Mouse (Mus musculus): ENCODE measurements at regions not wholly inside any gene's neighbourhood (a gene's known extent, or its start where the extent isn't known, plus 50 kb on each side); places are given as distances from the start of the nearest gene placed in this dataset.

DNA sequence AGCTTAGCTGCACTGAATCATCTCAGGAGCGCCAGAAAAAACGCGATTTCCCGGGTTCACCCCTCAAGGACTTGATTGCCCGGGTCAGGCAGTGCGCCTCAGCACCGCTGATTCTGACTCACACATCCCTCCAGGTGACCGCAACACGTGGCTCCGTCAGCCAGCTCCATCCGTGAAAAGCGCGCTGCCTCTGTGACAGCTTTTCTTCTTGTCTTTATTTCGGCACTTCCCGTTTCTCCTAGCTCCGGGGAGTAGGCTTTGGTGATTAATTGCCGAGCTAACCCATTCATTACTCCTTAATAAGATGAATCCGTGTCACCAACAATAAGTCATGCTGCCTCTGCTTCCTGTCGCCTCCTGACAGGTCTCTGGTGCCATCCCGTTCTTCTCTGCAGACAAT is 108.6 kb downstream of the Katnal1 start:
- ATAC-seq (ENCODE audit: low FRiP score, low read depth) = peak; percentile 36; the same call in 1 of the 2 replicates
- H3K4me2 ChIP-seq = peak overlapping the region; percentile 47
- H3K27ac ChIP-seq (replicated peaks) = no peak overlapping the region
- no peaks in the 10 kb centered on the region for H3K27me3 ChIP-seq
- H3K9me3 ChIP-seq = no peaks in the 10 kb centered on the region
- H3K9ac ChIP-seq = no peak overlapping the region
- 8% methylated on average over 20 of the region's 20 CpGs for WGBS
- H3K36me3 ChIP-seq = no peaks in the 10 kb centered on the region
- peak overlapping the region; percentile 13; the same call in 1 of the 2 replicates for H3K4me3 ChIP-seq
- H3K4me1 ChIP-seq (replicated peaks) = peaks cover 14% of the 10 kb centered on the region

DNA sequence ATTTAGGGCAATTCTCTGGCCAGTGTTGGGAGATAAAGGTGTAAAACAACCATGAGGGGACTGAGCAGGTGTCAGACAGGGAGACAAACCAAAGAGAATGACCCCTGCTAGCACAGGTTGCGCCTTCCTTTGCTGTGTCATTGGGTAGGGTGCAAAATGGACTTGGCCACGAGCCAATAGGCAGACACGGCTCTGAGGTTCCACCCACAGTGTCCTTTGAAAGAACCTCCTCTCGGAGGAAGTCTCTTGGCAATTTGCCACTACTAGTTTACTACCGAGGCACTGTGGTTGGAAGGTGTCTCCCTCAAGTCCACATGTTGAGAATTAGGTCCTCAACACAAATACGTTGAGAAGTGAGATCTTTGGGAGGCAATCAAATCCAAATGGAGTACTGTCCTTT is 109.7 kb downstream of the Katnal1 start:
- Histone ChIP-seq H3K9ac (no peak overlapping the region), H3K36me3 (no peaks in the 10 kb centered on the region), H3K27me3 (no peaks in the 10 kb centered on the region), H3K4me2 (no peak overlapping the region), H3K27ac (replicated peaks) (no peak overlapping the region), H3K4me3 (no peak overlapping the region), H3K4me1 (replicated peaks) (peaks cover 14% of the 10 kb centered on the region), H3K9me3 (no peaks in the 10 kb centered on the region)
- ATAC-seq (ENCODE audit: low FRiP score, low read depth) = no peak
- WGBS = 51% methylated on average over 6 of the region's 6 CpGs

DNA sequence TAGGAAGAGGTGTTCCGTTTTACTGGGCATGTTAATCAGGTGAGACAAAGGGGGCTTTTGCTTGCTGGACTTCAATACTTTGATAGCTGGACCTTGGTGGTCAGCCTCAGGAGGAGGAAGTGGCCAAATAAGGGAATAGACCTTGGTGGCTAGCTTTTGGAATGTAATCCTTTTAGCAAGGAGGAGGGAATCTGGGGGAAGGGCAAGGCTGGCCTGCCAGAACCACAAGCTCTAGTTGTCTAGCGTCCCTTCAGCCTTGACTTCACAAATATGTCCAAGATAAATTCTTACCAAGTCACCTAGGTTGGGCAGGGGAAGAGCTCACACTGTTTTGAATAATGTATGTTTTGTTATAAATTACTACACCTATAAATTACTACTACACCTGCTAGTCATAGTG is 110.4 kb downstream of the Katnal1 start:
- H3K9me3 ChIP-seq = no peaks in the 10 kb centered on the region
- no peaks in the 10 kb centered on the region for H3K36me3 ChIP-seq
- no peak overlapping the region for H3K4me2 ChIP-seq
- H3K27me3 ChIP-seq = no peaks in the 10 kb centered on the region
- H3K4me1 ChIP-seq (replicated peaks) = peaks cover 14% of the 10 kb centered on the region
- ATAC-seq (ENCODE audit: low FRiP score, low read depth) = no peak
- no peak overlapping the region for H3K27ac ChIP-seq (replicated peaks)
- 83% methylated on average over 2 of the region's 2 CpGs for WGBS
- H3K4me3 ChIP-seq = no peak overlapping the region
- no peak overlapping the region for H3K9ac ChIP-seq

DNA sequence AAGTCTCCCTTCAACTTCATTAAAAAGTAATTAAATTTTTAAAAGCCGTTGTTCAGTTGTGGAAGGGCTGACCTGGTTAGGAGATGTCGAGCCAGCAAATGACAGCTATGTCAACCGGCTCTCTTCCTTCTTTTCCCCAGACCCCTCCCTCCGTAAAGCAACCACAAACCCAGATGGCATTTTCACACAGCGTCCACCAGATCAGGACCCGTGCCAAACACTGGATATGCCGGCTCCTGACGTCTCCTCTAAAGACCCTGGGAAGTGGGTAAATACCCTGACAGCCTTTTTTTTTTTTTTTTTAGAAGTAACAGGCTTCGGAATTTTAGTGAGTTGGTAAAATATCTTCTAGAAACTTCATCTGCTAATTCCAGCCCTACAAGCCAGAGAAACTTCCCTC is 116.3 kb downstream of the Katnal1 start:
- H3K9me3 ChIP-seq = no peaks in the 10 kb centered on the region
- no peak overlapping the region for H3K27ac ChIP-seq (replicated peaks)
- no peak overlapping the region for H3K4me2 ChIP-seq
- no peaks in the 10 kb centered on the region for H3K36me3 ChIP-seq
- no peak overlapping the region for H3K9ac ChIP-seq
- no peak for ATAC-seq (ENCODE audit: low FRiP score, low read depth)
- no peak overlapping the region for H3K4me3 ChIP-seq
- peaks cover 8% of the 10 kb centered on the region for H3K4me1 ChIP-seq (replicated peaks)
- peaks cover 6% of the 10 kb centered on the region; the same call in 1 of the 2 replicates for H3K27me3 ChIP-seq
- WGBS = 65% methylated on average over 9 of the region's 9 CpGs

DNA sequence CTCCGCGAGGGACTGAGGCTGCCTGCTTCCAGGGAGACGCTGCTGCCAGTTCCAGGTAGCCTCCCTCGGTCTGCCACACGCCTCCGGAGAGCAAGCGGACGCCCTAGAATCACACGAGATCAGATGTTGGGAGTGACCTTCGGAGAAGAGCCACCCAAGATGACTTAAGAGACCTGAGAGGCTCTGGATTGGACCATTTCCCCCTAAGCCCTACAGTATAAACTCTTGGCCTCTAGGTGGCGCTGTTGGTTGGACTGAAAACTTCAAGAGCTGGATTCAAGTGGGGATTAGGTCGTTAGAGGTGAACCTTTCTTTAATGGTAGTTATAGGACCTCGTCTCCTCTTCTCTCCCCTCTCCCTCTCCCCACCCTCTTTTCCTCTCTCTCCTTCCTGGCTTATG is 117.1 kb downstream of the Katnal1 start:
- ATAC-seq (ENCODE audit: low FRiP score, low read depth) = no peak
- H3K9ac ChIP-seq = no peak overlapping the region
- no peak overlapping the region for H3K27ac ChIP-seq (replicated peaks)
- H3K4me2 ChIP-seq = no peak overlapping the region
- 17% methylated on average over 13 of the region's 13 CpGs for WGBS
- H3K27me3 ChIP-seq = peaks cover 6% of the 10 kb centered on the region; the same call in 1 of the 2 replicates
- no peaks in the 10 kb centered on the region for H3K36me3 ChIP-seq
- no peak overlapping the region for H3K4me3 ChIP-seq
- H3K4me1 ChIP-seq (replicated peaks) = peaks cover 8% of the 10 kb centered on the region
- no peaks in the 10 kb centered on the region for H3K9me3 ChIP-seq

DNA sequence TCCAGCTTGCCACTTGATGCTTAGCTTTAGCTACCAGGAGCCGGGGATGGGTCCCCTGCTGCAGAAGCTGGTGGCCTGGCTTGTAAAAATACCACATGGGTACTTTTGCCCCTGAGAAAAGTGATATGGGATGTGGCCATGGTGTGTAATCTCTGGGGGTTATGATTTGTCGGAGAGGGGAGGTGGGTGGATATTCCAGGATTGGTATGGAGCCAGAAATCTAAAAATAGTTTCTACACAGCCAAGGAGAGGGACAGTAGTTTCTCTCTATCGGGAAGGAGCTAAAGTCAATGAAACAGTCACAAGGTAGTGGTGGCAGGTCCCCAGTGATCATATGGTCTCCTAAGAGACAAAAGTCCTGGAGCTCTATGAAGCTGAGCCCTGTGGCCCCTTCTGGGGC is 119.6 kb downstream of the Katnal1 start:
- Histone ChIP-seq H3K9ac (no peak overlapping the region), H3K27ac (replicated peaks) (no peak overlapping the region), H3K4me3 (no peak overlapping the region), H3K9me3 (no peaks in the 10 kb centered on the region), H3K4me1 (replicated peaks) (peaks cover 8% of the 10 kb centered on the region), H3K4me2 (no peak overlapping the region), H3K27me3 (peaks cover 6% of the 10 kb centered on the region; the same call in 1 of the 2 replicates), H3K36me3 (no peaks in the 10 kb centered on the region)
- no peak for ATAC-seq (ENCODE audit: low FRiP score, low read depth)
- 61% methylated on average over 3 of the region's 3 CpGs for WGBS

DNA sequence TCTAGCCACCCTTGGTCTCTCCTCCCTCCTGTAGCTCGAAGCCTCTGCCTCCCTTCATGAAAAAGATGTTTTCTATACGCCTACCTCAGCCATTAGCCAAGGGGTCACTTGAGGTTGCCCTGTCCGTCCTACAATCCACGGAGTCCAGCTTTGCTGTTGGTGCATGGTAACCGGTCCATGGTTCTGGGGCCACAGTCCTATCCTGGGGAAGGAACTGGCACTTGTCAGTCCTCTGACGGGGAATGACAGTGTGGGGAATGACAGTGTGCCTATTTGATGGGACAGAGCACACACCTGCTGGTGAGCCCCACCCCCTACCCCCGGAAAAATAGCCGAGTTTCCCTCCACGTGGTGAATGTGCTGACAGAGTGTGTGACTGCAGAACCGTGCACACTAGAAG is 120.1 kb downstream of the Katnal1 start:
- H3K9ac ChIP-seq = no peak overlapping the region
- H3K36me3 ChIP-seq = no peaks in the 10 kb centered on the region
- 19% methylated on average over 10 of the region's 10 CpGs for WGBS
- ATAC-seq (ENCODE audit: low FRiP score, low read depth) = peak; percentile 38; the same call in 1 of the 2 replicates
- H3K27me3 ChIP-seq = peaks cover 6% of the 10 kb centered on the region; the same call in 1 of the 2 replicates
- no peak overlapping the region for H3K4me3 ChIP-seq
- no peaks in the 10 kb centered on the region for H3K9me3 ChIP-seq
- H3K27ac ChIP-seq (replicated peaks) = no peak overlapping the region
- H3K4me1 ChIP-seq (replicated peaks) = peaks cover 8% of the 10 kb centered on the region
- peak overlapping the region; percentile 44 for H3K4me2 ChIP-seq

DNA sequence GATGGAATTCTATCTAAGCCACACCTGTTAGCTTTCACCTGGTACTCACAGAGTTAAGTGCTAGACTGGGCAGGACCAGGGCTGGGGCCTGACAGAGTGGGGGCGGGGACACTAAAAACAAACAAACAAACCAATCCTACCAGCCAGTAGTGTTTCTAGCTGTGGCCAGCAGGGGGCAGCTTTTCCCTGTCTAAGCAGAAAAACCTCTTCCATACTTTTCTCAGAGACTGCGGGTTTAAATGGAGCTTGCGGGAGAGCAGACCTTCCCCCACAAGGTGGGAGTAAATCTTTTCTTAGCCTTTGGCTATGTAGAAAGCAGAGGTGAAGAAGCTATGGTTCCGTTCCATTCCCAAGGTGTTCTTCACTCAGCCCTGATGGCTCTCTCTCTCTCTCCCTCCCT is 120.7 kb downstream of the Katnal1 start:
- 0% methylated on average over 4 of the region's 4 CpGs for WGBS
- Histone ChIP-seq H3K36me3 (no peaks in the 10 kb centered on the region), H3K27ac (replicated peaks) (no peak overlapping the region), H3K4me1 (replicated peaks) (peaks cover 8% of the 10 kb centered on the region), H3K27me3 (peaks cover 6% of the 10 kb centered on the region; the same call in 1 of the 2 replicates), H3K4me2 (peak overlapping the region; percentile 44), H3K9me3 (no peaks in the 10 kb centered on the region), H3K4me3 (no peak overlapping the region), H3K9ac (no peak overlapping the region)
- peak; percentile 77 for ATAC-seq (ENCODE audit: low FRiP score, low read depth)

DNA sequence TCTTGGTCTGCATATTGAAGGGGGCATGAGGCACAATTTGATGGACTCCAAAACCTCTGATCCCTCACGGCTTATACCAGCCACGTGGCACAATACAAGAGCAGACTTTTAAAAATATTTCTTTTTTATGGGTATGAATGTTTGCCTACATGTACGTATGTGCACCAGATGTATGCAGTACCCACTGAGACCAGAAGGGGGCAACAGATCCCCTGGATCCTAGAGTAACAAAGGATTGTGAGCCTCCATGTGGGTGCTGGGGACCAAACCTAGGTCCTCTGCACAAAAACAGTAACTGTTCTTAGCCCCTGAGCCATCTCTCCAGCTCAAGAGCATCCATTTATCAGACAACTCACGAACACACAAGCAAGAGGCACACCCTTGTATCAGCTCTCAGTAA is 121.5 kb downstream of the Katnal1 start:
- Histone ChIP-seq H3K27ac (replicated peaks) (no peak overlapping the region), H3K9me3 (no peaks in the 10 kb centered on the region), H3K4me1 (replicated peaks) (peaks cover 8% of the 10 kb centered on the region), H3K27me3 (peaks cover 6% of the 10 kb centered on the region; the same call in 1 of the 2 replicates), H3K4me2 (no peak overlapping the region), H3K9ac (no peak overlapping the region), H3K4me3 (no peak overlapping the region), H3K36me3 (no peaks in the 10 kb centered on the region)
- 94% methylated on average over 4 of the region's 4 CpGs for WGBS
- ATAC-seq (ENCODE audit: low FRiP score, low read depth) = no peak

DNA sequence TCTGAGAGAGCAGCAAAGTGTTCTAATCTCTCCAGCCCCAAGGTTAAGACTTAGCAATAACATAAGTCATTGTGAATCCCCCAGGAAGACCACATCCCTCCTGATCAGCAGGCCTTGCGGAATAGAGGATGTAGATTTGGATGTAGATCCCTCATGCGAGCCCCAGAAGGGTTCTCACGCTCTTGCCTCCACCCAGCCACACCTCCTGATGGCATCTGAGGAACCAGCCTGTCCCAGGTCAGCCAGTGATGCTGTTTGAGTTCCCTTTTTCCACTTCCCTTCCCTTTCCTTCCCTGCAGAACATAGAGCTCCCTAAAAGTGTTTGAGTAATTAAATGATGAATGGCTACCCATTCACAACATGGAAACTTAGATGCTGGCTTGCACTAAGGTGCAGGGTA is 124.1 kb downstream of the Katnal1 start:
- Histone ChIP-seq H3K4me3 (no peak overlapping the region), H3K9me3 (no peaks in the 10 kb centered on the region), H3K4me2 (no peak overlapping the region), H3K36me3 (no peaks in the 10 kb centered on the region), H3K27me3 (peaks cover 6% of the 10 kb centered on the region; the same call in 1 of the 2 replicates), H3K4me1 (replicated peaks) (peaks cover 10% of the 10 kb centered on the region), H3K27ac (replicated peaks) (no peak overlapping the region), H3K9ac (no peak overlapping the region)
- ATAC-seq (ENCODE audit: low FRiP score, low read depth) = no peak
- WGBS = 82% methylated on average over 3 of the region's 3 CpGs

DNA sequence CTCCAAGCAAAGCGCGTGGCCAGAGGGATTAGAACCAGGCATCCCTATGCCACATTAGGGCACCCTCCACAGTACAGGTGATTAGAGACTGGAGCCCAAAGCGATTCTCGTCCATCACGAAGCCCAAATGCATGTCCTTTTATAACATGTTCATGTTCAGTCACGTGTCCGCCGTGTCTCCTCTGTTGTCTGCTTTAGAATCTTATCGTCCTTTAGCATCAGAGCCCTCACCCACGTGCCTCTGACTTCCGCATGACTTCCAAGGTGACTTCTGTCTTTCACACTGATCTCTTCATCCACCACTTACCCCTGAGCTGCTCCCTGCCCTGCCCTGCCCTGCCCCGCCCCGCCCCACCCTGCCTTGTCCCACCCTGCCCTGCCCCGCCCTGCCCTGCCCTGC is 125.3 kb downstream of the Katnal1 start:
- Histone ChIP-seq H3K27me3 (no peaks in the 10 kb centered on the region), H3K27ac (replicated peaks) (no peak overlapping the region), H3K36me3 (no peaks in the 10 kb centered on the region), H3K9me3 (no peaks in the 10 kb centered on the region), H3K4me3 (no peak overlapping the region), H3K4me2 (no peak overlapping the region), H3K9ac (no peak overlapping the region), H3K4me1 (replicated peaks) (peaks cover 7% of the 10 kb centered on the region; the same call in 1 of the 2 replicates)
- 90% methylated on average over 14 of the region's 14 CpGs for WGBS
- no peak for ATAC-seq (ENCODE audit: low FRiP score, low read depth)

DNA sequence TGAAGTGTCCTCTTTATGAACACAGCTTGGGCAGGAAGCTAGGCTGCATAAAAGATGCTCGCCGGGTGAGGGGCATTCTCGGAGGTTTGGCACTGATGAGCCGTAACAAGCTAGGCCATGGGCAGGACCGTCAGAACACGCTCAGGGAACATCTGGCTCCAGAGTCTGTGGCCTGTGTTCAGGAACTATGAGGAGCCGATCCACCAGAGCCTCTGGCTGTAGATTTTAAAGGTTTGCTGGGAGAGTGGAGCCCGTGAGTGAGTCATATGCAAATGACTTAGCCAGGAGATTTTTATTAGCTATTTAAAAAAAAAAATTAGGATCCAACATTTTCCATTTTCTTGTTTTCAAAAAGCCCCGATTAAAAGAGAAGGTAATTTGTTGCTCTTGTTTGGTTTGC is 126.4 kb downstream of the Katnal1 start:
- H3K9ac ChIP-seq = no peak overlapping the region
- WGBS = 52% methylated on average over 9 of the region's 9 CpGs
- ATAC-seq (ENCODE audit: low FRiP score, low read depth) = no peak

DNA sequence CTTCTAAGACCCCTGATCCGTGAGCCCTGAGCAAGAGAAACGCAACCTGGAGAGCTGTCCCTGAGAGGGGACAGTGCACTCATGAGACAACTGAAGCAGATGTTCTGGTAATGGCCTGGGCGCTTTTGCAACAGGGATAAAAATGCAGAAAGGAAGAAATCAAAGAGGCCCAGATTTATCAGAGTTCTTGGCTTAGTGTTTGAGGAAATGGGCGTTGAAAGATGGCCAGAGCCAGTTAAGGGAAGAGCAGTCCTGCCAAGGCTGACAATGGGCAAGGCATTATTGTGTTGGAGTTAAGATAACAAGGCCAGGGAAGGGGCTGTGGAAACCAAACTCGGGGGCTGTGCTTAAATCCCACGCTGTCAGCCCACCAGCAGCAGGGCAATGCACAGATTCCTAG is 130.6 kb downstream of the Katnal1 start:
- Histone ChIP-seq H3K4me1 (replicated peaks) (0 out of 2 replicates have a peak, but pooled peaks cover 15% of the 10 kb centered on the region), H3K36me3 (no peaks in the 10 kb centered on the region), H3K27ac (replicated peaks) (no peak overlapping the region), H3K4me3 (no peak overlapping the region), H3K4me2 (no peak overlapping the region), H3K9ac (no peak overlapping the region), H3K27me3 (no peaks in the 10 kb centered on the region), H3K9me3 (no peaks in the 10 kb centered on the region)
- 67% methylated on average over 6 of the region's 6 CpGs for whole genome bisulfite sequencing
- no peak for ATAC-seq (ENCODE audit: low FRiP score, low read depth)

More for the DNA sequence above, 126.4 kb downstream of the Katnal1 start:
- no peak overlapping the region for H3K27ac ChIP-seq (replicated peaks)
- no peak overlapping the region for H3K4me2 ChIP-seq
- no peaks in the 10 kb centered on the region for H3K36me3 ChIP-seq
- H3K4me3 ChIP-seq = no peak overlapping the region
- 0 out of 2 replicates have a peak, but pooled peaks cover 15% of the 10 kb centered on the region for H3K4me1 ChIP-seq (replicated peaks)
- H3K9me3 ChIP-seq = no peaks in the 10 kb centered on the region
- no peaks in the 10 kb centered on the region for H3K27me3 ChIP-seq
